Mouse (Mus musculus): ENCODE data around the gene Rpl19.

DNA sequence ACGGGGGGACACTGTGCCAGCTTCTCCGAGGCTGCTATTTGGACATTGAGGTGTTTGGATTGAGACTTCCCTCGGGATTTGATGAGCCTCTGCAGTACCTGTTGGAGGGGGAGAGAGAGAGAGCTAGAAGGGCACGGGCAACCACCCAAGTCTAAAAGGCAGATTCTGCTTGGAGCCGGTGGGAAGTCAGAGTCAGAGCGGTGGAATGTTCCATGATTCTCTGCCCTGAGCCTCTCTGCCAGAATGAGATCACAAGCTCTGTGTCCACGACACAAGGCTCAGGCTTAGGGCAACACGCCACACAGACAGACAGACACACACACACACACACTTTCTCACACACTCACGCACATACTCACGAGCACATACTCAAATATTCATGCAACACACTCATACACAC, 20.8 kb upstream of the Rpl19 start:
- TF ChIP-seq CTCF (IDR thresholded peaks at IDR 0.05; ENCODE audit: low read depth), result no peak
- no peak for TF ChIP-seq EP300 (IDR thresholded peaks at IDR 0.05; ENCODE audit: low read depth)

Data from liver, postnatal 0 days (tissue).